Mouse (Mus musculus): ENCODE measurements around the gene Gjc1.
A peak's percentile ranks its signal among the peaks of the same experiment; 100 is the strongest.

Gene Gjc1

DNA sequence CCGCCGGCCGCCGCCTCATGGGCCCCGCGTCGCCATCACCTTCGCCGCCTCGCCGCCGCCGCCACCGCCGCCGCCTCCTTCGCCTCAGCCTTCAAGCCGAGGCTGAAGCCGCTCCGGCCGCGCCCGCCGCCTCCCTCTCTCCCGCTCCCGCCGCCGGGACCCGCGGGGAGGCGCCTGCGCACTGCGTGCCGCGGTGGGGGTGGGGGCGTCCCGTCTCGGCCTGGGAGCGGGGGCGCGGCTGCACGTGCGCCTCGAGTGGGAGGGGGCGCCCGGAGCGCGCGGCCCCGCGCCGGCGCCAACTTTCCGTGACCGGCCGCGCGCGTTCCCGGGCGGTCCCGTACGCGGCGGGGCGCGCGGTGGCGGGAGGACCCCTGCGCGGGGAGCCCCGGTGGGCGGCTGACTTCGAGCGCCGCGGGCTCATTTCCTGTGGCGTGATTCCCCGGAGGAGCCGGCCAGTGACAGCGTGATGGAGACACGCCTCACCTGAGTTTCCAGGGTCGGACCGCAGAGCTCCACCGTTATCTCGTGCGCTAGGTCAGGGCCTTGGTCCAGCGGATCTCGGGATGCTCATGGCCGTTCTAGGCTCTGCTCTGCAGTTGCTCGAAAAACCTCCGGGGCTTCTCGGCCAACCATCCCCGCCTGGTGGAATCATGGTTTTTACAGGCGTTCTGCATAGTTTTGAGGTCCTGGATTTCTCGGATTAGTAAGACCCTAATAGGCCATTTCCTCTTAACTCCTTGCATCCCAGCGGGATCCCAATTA lies at the start of gene Gjc1:
Gjc1 (minus strand) TSS at position 680 of the 762 bp plus-strand sequence.
- DNase-seq (ENCODE audit: low spot score in 2 of 2): peak; percentile 71 to 77

GRCm38 (mm10) chr11:102864272-102864671 lies 44.8 kb upstream of the Gjc1 start:
- DNase-seq (ENCODE audit: low spot score in 2 of 2): peak; percentile 75 to 88

- DNase-seq (ENCODE audit: low spot score in 2 of 2): peak; percentile 36 to 54
Measured at GRCm38 (mm10) chr11:102859933-102860332, 40.4 kb upstream of the Gjc1 start.

DNA sequence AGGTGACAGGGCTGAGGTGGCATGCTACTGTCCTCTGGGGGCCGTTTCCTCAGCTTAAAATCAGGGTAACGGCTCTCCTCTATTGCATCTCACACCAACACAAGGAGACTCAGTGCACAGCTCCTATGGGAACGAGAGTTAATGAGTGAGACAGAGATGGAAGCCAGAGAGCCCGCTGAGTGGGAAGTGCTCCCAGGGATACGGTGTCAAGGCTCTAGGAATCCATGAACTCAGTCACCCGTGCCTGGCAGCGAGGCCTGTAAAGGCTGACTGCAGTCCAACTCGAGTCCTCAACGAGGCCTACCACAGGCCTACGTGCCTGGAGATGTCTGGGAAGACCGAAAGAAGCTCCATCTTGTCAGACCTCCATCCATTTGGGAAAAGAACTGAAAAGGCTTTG lies 39.5 kb upstream of the Gjc1 start:
- DNase-seq (ENCODE audit: low spot score in 2 of 2): peak; percentile 52 to 60

DNA sequence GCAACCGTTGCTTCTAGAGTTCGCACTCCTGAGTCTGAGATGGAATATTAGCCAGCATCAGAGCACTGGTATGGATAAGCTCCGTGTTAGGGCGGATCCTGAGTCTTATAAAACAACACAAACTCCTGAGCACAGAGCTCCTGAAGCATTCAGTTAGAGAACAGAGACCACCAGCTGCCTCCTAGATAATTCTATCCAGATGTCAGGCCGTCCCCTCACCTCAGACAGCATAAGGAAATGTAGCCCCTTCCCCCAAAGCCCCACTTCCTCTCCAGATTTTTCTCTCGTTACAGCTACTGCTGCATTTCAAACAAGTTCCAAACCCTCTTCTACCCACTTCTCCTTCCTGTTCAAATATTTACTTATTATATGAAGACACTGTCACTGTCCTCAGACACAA lies 36.4 kb upstream of the Gjc1 start:
- DNase-seq (ENCODE audit: low spot score in 2 of 2): no peak

GRCm38 (mm10) chr11:102853760-102854159 lies 34.3 kb upstream of the Gjc1 start:
- DNase-seq (ENCODE audit: low spot score in 2 of 2): no peak

- DNase-seq (ENCODE audit: low spot score in 2 of 2): peak in 1 of 2 experiments; percentile 44
Measured at GRCm38 (mm10) chr11:102851883-102852282, 32.4 kb upstream of the Gjc1 start.

DNA sequence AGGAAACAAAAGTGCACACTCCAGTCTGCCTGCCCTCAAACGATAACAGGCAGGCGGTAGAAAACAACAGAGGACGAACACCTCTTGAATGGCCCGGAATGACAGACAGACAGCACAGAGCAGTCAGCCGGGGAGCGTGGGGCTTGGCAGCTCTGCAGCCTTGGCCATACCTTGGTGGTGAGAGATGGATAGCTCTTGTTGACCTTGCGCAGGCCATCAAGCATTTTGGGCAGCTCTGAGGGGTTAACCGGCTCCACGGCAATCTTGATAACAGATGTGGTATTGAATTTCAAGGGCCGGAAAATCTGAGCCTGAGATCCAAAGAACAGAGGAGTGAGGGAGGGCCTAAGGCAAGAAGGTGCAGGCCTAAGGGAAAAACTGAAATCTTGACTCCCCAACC lies 26.4 kb upstream of the Gjc1 start:
- DNase-seq (ENCODE audit: low spot score in 2 of 2): no peak

DNA sequence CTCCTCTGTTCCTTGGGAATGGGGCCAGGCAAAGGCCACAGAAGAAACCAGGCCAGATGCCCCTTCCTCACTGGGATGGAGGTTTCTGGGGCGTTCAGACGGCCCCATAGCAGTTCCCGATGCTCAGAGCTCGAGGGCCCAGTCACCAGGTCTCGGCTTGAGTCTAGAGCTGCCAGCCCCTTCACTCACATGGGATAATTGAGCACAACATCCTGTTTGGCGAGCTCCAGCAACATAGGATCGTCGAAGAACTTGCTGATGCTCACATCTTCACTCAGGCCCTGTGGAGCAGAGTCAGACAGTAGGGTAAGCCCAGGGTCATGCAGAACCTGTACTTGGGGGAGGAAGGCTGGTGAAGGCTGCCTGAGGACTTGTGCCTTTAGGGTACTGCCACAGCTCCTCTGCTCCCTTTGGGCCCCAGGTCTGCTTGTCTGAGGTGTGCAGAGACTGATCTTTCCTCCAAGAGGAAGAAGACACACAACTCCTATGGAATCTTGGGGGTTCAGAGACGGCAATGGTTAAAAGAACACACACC lies 19.2 kb upstream of the Gjc1 start:
- no peak for DNase-seq (ENCODE audit: low spot score in 2 of 2)

GRCm38 (mm10) chr11:102838126-102838525 lies 18.6 kb upstream of the Gjc1 start:
- no peak for DNase-seq (ENCODE audit: low spot score in 2 of 2)

DNA sequence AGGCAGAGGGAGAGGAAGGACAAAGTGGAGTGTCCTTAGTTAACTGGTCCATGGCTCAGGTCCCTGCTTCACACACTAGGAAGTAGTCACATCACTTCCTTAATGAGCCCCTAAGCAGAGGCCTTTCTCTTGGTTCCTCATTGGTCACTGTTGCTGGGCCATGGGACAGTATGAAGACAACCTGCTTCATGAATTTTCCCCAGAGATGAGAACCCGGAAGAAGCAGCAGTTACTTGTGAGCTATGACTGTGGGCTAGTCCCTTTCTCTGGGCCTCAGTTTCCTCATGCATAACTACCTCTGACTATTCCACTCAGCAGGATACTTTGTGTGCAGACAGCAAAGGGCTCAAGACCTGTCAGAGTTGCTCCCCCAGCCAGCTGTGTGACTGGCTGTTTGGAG lies 17.9 kb upstream of the Gjc1 start:
- no peak for DNase-seq (ENCODE audit: low spot score in 2 of 2)

DNA sequence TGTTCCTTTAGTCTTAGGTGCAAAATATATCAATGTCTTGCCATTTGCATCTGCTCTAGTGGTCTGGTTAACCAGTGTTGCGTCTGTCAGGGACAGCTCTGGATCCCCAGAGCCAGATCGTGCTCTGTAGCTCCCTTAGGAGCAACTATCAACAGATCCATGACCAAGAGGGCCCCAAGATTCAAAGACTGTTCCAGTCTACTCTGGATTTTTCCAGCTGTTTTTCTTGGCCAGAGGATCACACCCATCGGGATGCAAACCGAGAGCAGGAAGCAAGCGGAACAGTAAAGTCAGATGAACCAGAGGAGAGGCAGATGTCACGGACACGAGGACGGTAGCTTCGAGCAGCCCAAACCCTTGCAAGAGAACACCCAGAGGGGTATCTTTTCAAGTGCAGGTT lies 16.6 kb upstream of the Gjc1 start:
- no peak for DNase-seq (ENCODE audit: low spot score in 2 of 2)

GRCm38 (mm10) chr11:102835549-102835948 lies 16.0 kb upstream of the Gjc1 start, which contains the start of gene Higd1b:
Gene Higd1b, plus strand, starts transcription at chr11:102835849.
- no peak for DNase-seq (ENCODE audit: low spot score in 2 of 2)

GRCm38 (mm10) chr11:102834219-102834618 lies 14.7 kb upstream of the Gjc1 start:
- DNase-seq (ENCODE audit: low spot score in 2 of 2): no peak

DNA sequence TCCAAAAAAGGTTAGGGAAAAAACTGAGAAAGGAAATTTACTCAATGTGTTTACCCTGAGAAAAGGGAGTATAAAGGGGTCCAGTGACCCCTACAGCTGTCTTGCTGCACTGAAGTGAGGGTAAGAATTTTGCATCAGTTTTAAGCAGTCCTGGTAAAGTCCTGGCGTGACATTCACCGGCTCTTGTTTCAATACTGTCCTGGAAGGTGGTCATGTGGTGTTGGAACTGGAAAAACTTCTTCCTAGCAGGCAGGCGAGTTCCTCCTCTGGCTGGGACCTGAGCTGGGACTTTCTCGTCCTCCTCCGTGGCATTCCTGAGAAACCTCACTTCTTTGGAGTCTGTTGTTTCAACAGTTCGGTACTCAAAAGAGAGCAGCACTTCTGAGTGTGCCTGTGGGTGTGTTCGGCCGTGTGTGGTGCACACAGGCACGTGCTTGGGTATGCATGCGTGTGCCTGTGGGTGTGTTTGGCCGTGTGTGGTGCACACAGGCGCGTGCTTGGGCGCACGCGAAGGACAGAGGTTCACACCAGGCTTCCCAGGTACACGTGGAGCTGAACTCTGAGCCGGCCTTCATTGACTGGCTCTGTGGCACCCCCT lies 13.3 kb upstream of the Gjc1 start:
- DNase-seq (ENCODE audit: low spot score in 2 of 2): no peak

GRCm38 (mm10) chr11:102830276-102830675 lies 10.8 kb upstream of the Gjc1 start:
- DNase-seq (ENCODE audit: low spot score in 2 of 2): no peak

- no peak for DNase-seq (ENCODE audit: low spot score in 2 of 2)
Measured at GRCm38 (mm10) chr11:102827097-102827496, 7.6 kb upstream of the Gjc1 start.

DNA sequence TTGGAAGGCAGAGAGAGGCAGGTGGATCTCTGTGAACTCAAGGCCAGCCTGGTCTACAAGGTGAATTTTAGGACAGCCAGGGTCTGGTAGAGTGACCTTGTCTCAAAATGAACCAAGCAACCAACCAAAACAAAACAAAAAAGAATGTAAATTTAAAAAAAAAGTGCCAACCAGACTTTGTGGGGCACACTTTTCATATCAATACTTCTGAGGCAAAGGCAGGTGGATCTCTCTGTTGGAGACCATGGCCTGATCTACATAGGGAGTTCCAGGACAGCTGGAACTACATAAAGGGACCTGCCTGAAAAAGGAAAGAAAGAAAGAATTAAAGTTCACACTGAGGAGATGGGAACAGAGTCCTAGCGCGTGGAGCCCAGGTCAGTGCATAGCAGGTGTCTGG lies 7.0 kb upstream of the Gjc1 start:
- DNase-seq (ENCODE audit: low spot score in 2 of 2): no peak

GRCm38 (mm10) chr11:102821231-102821630 lies 1.7 kb upstream of the Gjc1 start:
- no peak for DNase-seq (ENCODE audit: low spot score in 2 of 2)

- no peak for DNase-seq (ENCODE audit: low spot score in 2 of 2)
Measured at GRCm38 (mm10) chr11:102820432-102820831, 932 bp upstream of the Gjc1 start.

DNA sequence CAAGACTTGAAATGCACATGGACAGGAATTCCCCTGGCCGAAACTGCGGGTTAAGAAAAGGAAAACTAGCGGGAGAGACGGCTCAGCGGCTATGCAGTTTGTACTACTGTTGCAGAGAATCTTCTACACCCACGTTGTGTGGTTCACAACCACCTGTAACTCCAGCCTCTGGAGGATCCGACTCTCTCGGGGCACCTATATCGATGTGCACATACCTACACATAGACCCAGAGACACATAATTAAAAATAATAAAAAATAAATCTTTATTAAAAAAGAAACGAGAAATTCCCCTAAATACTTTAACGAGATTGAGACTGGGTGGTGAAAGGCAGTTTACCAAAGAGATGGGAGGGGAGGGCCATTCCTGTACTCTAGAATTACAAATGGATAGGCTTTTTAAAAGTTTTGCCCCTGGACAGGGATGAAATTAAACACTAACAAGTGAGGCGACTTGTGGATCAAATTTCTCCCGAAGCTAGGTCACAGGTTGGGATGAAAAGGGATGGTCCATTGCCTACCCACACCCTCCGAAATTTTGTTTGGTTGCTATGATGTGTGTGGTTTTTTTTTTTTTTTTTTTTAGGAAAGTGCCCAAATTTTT lies 384 bp upstream of the Gjc1 start:
- DNase-seq (ENCODE audit: low spot score in 2 of 2): no peak

- no peak for DNase-seq (ENCODE audit: low spot score in 2 of 2)
Measured at GRCm38 (mm10) chr11:102818121-102819020, 1.1 kb downstream of the Gjc1 start.

All from right cerebral cortex, postnatal 10 days (tissue).